Mouse (Mus musculus): Measurements from ENCODE around the gene Lnx1. TPM values are rescaled to one million over a fixed set of nuclear protein-coding genes. Genes with fewer than 3 reads are reported as not detected.

The Lnx1 gene
- polyA plus RNA-seq, 1 experiment from 2014 or later: 0.06 TPM

DNA sequence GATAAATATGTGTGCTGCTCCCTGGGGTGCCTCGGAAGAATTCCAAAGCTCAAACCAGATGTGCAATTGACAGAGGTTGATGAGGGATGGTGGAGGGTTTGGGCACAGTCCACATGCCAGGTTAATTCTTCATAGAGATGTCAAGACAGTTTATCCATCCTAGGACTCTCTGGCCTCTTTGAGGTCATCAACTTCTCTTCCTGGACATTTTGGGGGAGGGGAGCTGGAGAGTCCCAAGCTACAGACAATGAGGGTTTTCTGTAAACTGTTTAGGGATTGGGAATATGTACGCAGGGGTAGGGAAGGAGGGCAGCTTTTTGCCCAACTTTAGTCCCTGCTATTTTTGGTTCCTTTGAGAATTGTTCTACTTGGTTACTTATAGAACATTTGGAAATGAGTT is 60.4 kb downstream of the Lnx1 start:
- ATAC-seq (no peak), DNase-seq (no peak)
- WGBS (ENCODE audit: insufficient replicate concordance): 79% methylated on average over 2 of the region's 2 CpGs

DNA sequence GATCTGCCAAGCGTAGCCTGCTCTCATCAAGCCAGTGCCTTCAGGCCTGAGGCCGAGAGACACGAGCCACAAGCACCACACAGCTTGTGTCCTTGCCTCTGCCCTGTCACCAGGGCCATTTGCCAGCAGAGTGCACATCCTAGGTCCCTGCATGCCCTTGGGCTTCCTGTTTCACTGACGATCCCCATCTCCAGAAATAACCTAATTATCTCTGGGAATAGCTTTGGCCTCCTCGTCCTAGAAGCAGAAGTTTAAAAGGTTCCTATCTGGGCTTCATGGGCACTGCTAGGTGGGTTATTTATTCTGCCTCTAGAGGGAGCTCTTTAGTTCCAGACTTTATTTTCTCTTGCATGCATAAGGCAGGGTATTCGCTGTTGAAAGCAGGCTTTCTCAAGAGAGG is 61.7 kb downstream of the Lnx1 start:
- no peaks in the 10 kb centered on the region for H3K27me3 ChIP-seq (ENCODE audit: insufficient read depth, low read length)
- TF ChIP-seq CTCF (IDR thresholded peaks at IDR 0.05; ENCODE audit: low read depth) (peak; percentile 68), EP300 (IDR thresholded peaks at IDR 0.05; ENCODE audit: low read depth) (no peak)
- peaks cover 16% of the 10 kb centered on the region; the same call in 1 of the 2 replicates for H3K4me1 ChIP-seq (ENCODE audit: insufficient read depth)
- H3K27ac ChIP-seq (ENCODE audit: low read depth): peak overlapping the region; percentile 45
- no peak overlapping the region for H3K4me3 ChIP-seq (ENCODE audit: low read depth, low read length)
- peak; percentile 59 for ATAC-seq
- peak; percentile 24 for DNase-seq
- H3K4me2 ChIP-seq (ENCODE audit: low read depth, low read length): no peak overlapping the region
- WGBS (ENCODE audit: insufficient replicate concordance): 41% methylated on average over 6 of the region's 6 CpGs
- no peaks in the 10 kb centered on the region for H3K9me3 ChIP-seq (ENCODE audit: low read length)
- no peaks in the 10 kb centered on the region for H3K36me3 ChIP-seq (replicated peaks; ENCODE audit: insufficient read depth, low read length)
- H3K9ac ChIP-seq (replicated peaks): no peak overlapping the region

More for the DNA sequence above, 60.4 kb downstream of the Lnx1 start:
- no peak overlapping the region for H3K4me3 ChIP-seq (ENCODE audit: low read depth, low read length)
- no peaks in the 10 kb centered on the region for H3K36me3 ChIP-seq (replicated peaks; ENCODE audit: insufficient read depth, low read length)
- H3K9ac ChIP-seq (replicated peaks): no peak overlapping the region
- H3K4me2 ChIP-seq (ENCODE audit: low read depth, low read length): no peak overlapping the region
- H3K4me1 ChIP-seq (ENCODE audit: insufficient read depth): peaks cover 19% of the 10 kb centered on the region; the same call in 1 of the 2 replicates
- TF ChIP-seq EP300 (IDR thresholded peaks at IDR 0.05; ENCODE audit: low read depth) (no peak), CTCF (IDR thresholded peaks at IDR 0.05; ENCODE audit: low read depth) (no peak)
- H3K27me3 ChIP-seq (ENCODE audit: insufficient read depth, low read length): no peaks in the 10 kb centered on the region
- no peak overlapping the region for H3K27ac ChIP-seq (ENCODE audit: low read depth)
- no peaks in the 10 kb centered on the region for H3K9me3 ChIP-seq (ENCODE audit: low read length)

DNA sequence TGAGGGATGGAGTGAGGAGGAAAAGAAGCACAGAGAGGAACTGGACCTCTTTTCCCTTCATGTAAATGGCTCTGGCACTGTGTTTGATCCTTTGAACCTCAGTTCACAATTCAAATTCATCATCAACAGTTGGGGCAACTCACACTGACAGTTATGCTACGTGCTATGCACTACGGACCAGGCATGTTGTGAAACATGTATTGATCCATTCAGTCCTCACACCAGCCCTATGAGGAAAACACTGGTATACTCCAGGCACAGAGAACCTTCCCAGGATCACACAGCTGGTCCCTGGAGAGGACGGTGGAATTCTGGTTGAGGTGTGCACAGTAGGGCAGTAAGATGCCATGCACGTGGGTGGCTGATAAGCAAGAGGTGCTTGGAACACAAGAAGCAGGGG is 62.2 kb downstream of the Lnx1 start:
- no peak overlapping the region for H3K4me3 ChIP-seq (ENCODE audit: low read depth, low read length)
- TF ChIP-seq EP300 (IDR thresholded peaks at IDR 0.05; ENCODE audit: low read depth) (no peak), CTCF (IDR thresholded peaks at IDR 0.05; ENCODE audit: low read depth) (no peak)
- H3K27ac ChIP-seq (ENCODE audit: low read depth): peak overlapping the region; percentile 46
- no peaks in the 10 kb centered on the region for H3K36me3 ChIP-seq (replicated peaks; ENCODE audit: insufficient read depth, low read length)
- H3K4me1 ChIP-seq (ENCODE audit: insufficient read depth): peaks cover 11% of the 10 kb centered on the region; the same call in 1 of the 2 replicates
- no peak overlapping the region for H3K9ac ChIP-seq (replicated peaks)
- H3K9me3 ChIP-seq (ENCODE audit: low read length): no peaks in the 10 kb centered on the region
- ATAC-seq: peak; percentile 96
- H3K4me2 ChIP-seq (ENCODE audit: low read depth, low read length): no peak overlapping the region
- no peak for DNase-seq
- WGBS (ENCODE audit: insufficient replicate concordance): 60% methylated on average over 4 of the region's 4 CpGs
- H3K27me3 ChIP-seq (ENCODE audit: insufficient read depth, low read length): no peaks in the 10 kb centered on the region

DNA sequence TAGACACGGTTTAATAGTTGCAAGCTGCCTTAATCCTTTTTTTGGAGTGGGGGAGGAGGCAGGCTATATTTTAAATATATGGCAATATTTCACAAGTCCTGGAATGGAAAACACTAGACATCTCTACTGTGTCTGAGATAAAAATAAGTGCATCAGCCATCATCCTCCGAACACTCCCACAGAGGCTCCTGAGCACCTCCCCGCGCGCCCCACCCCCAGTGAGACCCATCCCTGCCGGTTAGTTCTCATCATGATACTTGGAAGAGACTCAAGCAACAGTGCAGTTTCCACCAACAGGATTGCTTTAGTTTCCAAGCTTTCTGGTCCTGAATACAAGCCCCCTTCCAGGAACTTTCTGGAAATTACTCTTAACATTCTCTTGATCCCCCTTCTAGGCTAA is 63.2 kb downstream of the Lnx1 start:
- Histone ChIP-seq H3K27me3 (ENCODE audit: insufficient read depth, low read length) (no peaks in the 10 kb centered on the region), H3K4me1 (ENCODE audit: insufficient read depth) (peaks cover 11% of the 10 kb centered on the region; the same call in 1 of the 2 replicates), H3K9me3 (ENCODE audit: low read length) (no peaks in the 10 kb centered on the region), H3K27ac (ENCODE audit: low read depth) (no peak overlapping the region), H3K36me3 (replicated peaks; ENCODE audit: insufficient read depth, low read length) (no peaks in the 10 kb centered on the region), H3K9ac (replicated peaks) (no peak overlapping the region), H3K4me2 (ENCODE audit: low read depth, low read length) (no peak overlapping the region), H3K4me3 (ENCODE audit: low read depth, low read length) (no peak overlapping the region)
- TF ChIP-seq EP300 (IDR thresholded peaks at IDR 0.05; ENCODE audit: low read depth): no peak
- TF ChIP-seq CTCF (IDR thresholded peaks at IDR 0.05; ENCODE audit: low read depth): no peak
- ATAC-seq (no peak), DNase-seq (no peak)
- whole genome bisulfite sequencing (ENCODE audit: insufficient replicate concordance): 83% methylated on average over 6 of the region's 6 CpGs

DNA sequence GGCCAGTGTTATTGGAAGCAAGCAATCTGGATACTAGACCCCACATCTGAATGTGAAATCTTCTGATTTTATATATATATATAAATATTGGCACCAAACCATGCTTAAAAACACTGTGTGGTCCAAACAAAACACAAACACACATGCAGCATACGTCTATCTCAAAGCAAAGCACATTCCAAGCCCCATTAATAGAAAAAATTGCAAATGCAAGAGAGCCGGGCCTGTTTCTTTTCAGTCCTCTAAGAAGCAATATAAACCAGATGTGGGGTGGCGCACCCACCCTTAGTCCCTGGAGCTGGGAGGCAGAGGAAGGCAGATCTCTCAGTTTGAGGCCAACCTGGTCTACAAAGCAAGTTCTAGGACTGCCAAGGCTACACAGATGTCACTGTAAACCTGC is 68.3 kb downstream of the Lnx1 start:
- ATAC-seq (no peak), DNase-seq (no peak)
- 72% methylated on average over 3 of the region's 3 CpGs for WGBS (ENCODE audit: insufficient replicate concordance)
- no peak overlapping the region for H3K4me2 ChIP-seq (ENCODE audit: low read depth, low read length)
- H3K27me3 ChIP-seq (ENCODE audit: insufficient read depth, low read length): no peaks in the 10 kb centered on the region
- no peak overlapping the region for H3K9ac ChIP-seq (replicated peaks)
- H3K4me1 ChIP-seq (ENCODE audit: insufficient read depth): no peaks in the 10 kb centered on the region
- H3K9me3 ChIP-seq (ENCODE audit: low read length): no peaks in the 10 kb centered on the region
- H3K4me3 ChIP-seq (ENCODE audit: low read depth, low read length): no peak overlapping the region
- TF ChIP-seq CTCF (IDR thresholded peaks at IDR 0.05; ENCODE audit: low read depth): no peak
- no peak for TF ChIP-seq EP300 (IDR thresholded peaks at IDR 0.05; ENCODE audit: low read depth)
- H3K36me3 ChIP-seq (replicated peaks; ENCODE audit: insufficient read depth, low read length): no peaks in the 10 kb centered on the region
- H3K27ac ChIP-seq (ENCODE audit: low read depth): no peak overlapping the region

DNA sequence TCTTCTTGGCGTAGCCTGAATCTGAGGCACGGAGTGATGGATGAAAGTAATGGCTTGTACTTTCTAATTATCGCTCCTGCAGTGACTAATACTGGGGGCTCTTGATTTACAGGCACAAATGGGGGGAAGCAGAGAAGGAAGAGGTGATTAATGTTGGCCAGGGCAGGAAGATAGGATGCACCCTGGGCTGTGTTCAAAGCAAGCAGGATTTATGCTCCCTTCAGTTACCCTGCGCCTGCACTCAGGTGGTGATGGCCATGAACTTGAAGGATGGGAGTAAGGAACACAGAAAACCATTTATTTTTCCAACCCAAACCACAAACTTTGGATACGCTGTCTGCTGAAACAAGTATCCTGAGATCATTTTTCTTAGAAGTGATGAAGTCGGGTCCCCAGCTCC is 69.3 kb downstream of the Lnx1 start:
- no peak for DNase-seq
- Histone ChIP-seq H3K36me3 (replicated peaks; ENCODE audit: insufficient read depth, low read length) (no peaks in the 10 kb centered on the region), H3K27ac (ENCODE audit: low read depth) (no peak overlapping the region), H3K9me3 (ENCODE audit: low read length) (no peaks in the 10 kb centered on the region), H3K4me1 (ENCODE audit: insufficient read depth) (no peaks in the 10 kb centered on the region), H3K27me3 (ENCODE audit: insufficient read depth, low read length) (no peaks in the 10 kb centered on the region), H3K4me2 (ENCODE audit: low read depth, low read length) (no peak overlapping the region), H3K9ac (replicated peaks) (no peak overlapping the region), H3K4me3 (ENCODE audit: low read depth, low read length) (no peak overlapping the region)
- no peak for TF ChIP-seq CTCF (IDR thresholded peaks at IDR 0.05; ENCODE audit: low read depth)
- ATAC-seq: no peak
- WGBS (ENCODE audit: insufficient replicate concordance): 77% methylated on average over 6 of the region's 6 CpGs
